Mouse (Mus musculus) retina, postnatal 1 day (tissue): ENCODE measurements at regions not wholly inside any gene's neighbourhood (a gene's known extent, or its start where the extent isn't known, plus 50 kb on each side); places are given as distances from the start of the nearest gene placed in this dataset.

ENCODE experiments used
- DNase-seq: peaks from one replicate; pipeline ENCODE4 v3.0.0-alpha.2; 2012

DNA sequence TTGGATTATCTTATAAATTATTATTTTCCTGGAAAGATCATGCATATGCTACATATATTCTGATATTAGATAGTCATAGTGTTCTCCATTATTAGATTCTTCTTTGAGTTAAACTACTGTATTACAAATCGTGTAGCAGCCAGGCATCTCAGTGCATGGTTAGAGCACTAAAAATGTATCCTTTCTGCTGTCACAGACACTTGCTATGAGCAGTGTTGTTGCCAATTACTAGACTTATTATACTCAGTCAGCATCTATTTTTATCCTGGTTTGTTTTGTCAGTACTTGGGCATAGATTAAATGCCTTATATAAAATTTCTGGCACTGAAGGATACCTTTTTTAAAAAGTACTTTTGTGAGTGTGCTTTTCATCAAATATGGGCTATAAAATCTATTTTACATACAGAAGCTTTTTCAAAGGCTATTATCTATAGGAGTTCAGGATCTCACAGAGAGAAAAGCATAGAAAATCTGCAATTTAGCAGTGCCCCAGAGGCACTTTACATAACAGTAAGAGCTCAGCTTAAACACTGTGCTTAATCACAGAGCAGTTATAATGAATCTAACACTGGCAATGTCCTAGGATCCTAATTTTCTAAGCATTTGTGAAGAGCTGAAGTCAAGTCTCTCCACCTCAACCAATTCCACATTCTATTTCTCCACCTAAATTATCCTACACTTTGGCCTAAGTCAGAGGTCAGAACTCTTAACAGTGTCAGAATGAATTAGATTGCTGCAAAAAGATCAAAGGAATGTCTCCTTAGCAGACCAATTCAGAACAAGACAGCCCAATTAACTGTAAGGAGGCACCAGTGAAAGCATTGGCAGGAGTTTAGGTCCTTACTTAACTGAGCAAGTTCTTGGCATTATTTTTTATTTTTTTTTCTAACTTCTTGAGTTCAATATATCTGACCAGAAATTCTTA lies 301.8 kb upstream of the Tpm3-rs7 start:
- peak; percentile 0 for DNase-seq

DNA sequence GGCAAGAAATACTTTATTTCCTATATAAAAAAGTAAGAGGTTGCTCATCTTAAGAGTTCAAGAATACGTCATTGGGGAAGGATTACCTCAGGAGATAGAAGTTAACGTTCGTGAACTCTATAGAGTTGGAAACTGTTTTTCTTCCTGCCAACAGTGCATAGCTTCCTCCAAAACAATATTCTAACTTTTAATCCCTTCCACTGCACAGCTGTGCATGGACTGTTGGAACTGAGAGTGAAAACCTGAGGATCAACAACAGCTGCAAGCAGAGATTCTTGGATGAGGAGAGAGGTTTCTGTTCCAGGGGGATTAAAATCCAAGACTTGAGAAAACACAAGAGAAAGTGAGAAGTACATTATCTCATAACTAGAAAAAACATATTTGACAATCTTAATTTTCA lies 288.2 kb upstream of the Tpm3-rs7 start:
- DNase-seq: no peak
